ENCODE assay signal across 10 mouse cellular contexts in genomic region chr10:84685444-84686121, GRCm38 (mm10).
DNase-seq lines count a peak whose midpoint lies in the region; ATAC-seq and TF ChIP-seq lines count a peak whose summit lies in the region.
"Had no signal": no experiment of that assay in that cellular context is flagged by ENCODE, and none has a peak within 500 bp of the region (broad histone marks: within the 10 kb centered on the region; RNA-seq: fewer than 3 reads in every experiment).

No protein-coding gene starts in this region.

- H3K9me3 ChIP-seq in kidney, embryonic 16.5 days (ENCODE audit: low read length), result no peaks in the 10 kb centered on the region
- H3K9me3 ChIP-seq in embryonic facial prominence, embryonic 11.5 days (replicated peaks; ENCODE audit: control insufficient read depth, low read length), result no peaks in the 10 kb centered on the region
- H3K9me3 ChIP-seq in heart, postnatal 0 days (replicated peaks; ENCODE audit: control insufficient read depth, low read length), result no peaks in the 10 kb centered on the region
- H3K9me3 ChIP-seq in midbrain, postnatal 0 days (ENCODE audit: low read length), result no peaks in the 10 kb centered on the region
- H3K9me3 ChIP-seq: limb, embryonic 13.5 days had no signal

- H3K9ac ChIP-seq in kidney, embryonic 16.5 days (replicated peaks; ENCODE audit: low read length), result no peak overlapping the region
- H3K9ac ChIP-seq in embryonic facial prominence, embryonic 11.5 days (replicated peaks; ENCODE audit: low read length), result no peak overlapping the region
- no peak overlapping the region for H3K9ac ChIP-seq in heart, postnatal 0 days (replicated peaks; ENCODE audit: low read depth, low read length)
- H3K9ac ChIP-seq in midbrain, postnatal 0 days (replicated peaks; ENCODE audit: low read length, poor library complexity, severe bottlenecking), result no peak overlapping the region
- H3K9ac ChIP-seq: limb, embryonic 13.5 days had no signal

- H3K36me3 ChIP-seq in kidney, embryonic 16.5 days (ENCODE audit: insufficient read depth, low read length), result peaks cover 4% of the 10 kb centered on the region; the same call in 1 of the 2 replicates
- H3K36me3 ChIP-seq in embryonic facial prominence, embryonic 11.5 days (replicated peaks; ENCODE audit: control insufficient read depth, insufficient read depth, low read depth, low read length), result no peaks in the 10 kb centered on the region
- peaks cover 11% of the 10 kb centered on the region for H3K36me3 ChIP-seq in heart, postnatal 0 days (replicated peaks; ENCODE audit: control insufficient read depth, insufficient read depth, low read length)
- H3K36me3 ChIP-seq in midbrain, postnatal 0 days (ENCODE audit: insufficient read depth, low read length), result peaks cover 10% of the 10 kb centered on the region; the same call in 1 of the 2 replicates

- H3K4me1 ChIP-seq in kidney, embryonic 16.5 days (ENCODE audit: insufficient read depth, low read length), result no peaks in the 10 kb centered on the region
- H3K4me1 ChIP-seq in embryonic facial prominence, embryonic 11.5 days (ENCODE audit: control insufficient read depth, insufficient read depth, low read length), result no peaks in the 10 kb centered on the region
- peaks cover 15% of the 10 kb centered on the region; the same call in 1 of the 2 replicates for H3K4me1 ChIP-seq in heart, postnatal 0 days (ENCODE audit: control insufficient read depth, insufficient read depth)
- H3K4me1 ChIP-seq in midbrain, postnatal 0 days (ENCODE audit: insufficient read depth, low read length), result no peaks in the 10 kb centered on the region
- H3K4me1 ChIP-seq: limb, embryonic 13.5 days had no signal

- no peak for TF ChIP-seq EP300 in heart, postnatal 0 days (IDR thresholded peaks at IDR 0.05; ENCODE audit: low read depth)

- no peak for DNase-seq in kidney, adult 9 months
- DNase-seq in embryonic facial prominence, embryonic 11.5 days (ENCODE audit: low spot score), result peak; percentile 30
- no peak for DNase-seq in heart, postnatal 0 days (ENCODE audit: low spot score)
- peak; percentile 46 for DNase-seq in midbrain, postnatal 0 days (ENCODE audit: low spot score)
- no peak for DNase-seq in layer of hippocampus, postnatal 25 days (ENCODE audit: extremely low spot score in 1 of 2, low spot score in 1 of 2)
- no peak for DNase-seq in left cerebral cortex, adult 8-10 months (ENCODE audit: low spot score in 2 of 2)
- DNase-seq: cerebellum, adult 11 months had no signal

- H3K27ac ChIP-seq in kidney, embryonic 16.5 days (ENCODE audit: low read length), result peak overlapping the region; percentile 14
- no peak overlapping the region for H3K27ac ChIP-seq in embryonic facial prominence, embryonic 11.5 days (replicated peaks; ENCODE audit: low read depth, low read length)
- peak overlapping the region; percentile 68 for H3K27ac ChIP-seq in heart, postnatal 0 days (ENCODE audit: low read depth)
- H3K27ac ChIP-seq in midbrain, postnatal 0 days (ENCODE audit: low read depth, low read length), result no peak overlapping the region
- H3K27ac ChIP-seq: limb, embryonic 13.5 days; macrophage had no signal

- H3K4me3 ChIP-seq in kidney, embryonic 16.5 days (ENCODE audit: low read length), result no peak overlapping the region
- H3K4me3 ChIP-seq in embryonic facial prominence, embryonic 11.5 days (ENCODE audit: low read depth, low read length), result no peak overlapping the region
- H3K4me3 ChIP-seq in heart, postnatal 0 days (ENCODE audit: low read depth, low read length), result no peak overlapping the region
- no peak overlapping the region for H3K4me3 ChIP-seq in midbrain, postnatal 0 days (ENCODE audit: low read depth, low read length)
- H3K4me3 ChIP-seq: limb, embryonic 13.5 days had no signal

- TF ChIP-seq CTCF in heart, postnatal 0 days (IDR thresholded peaks at IDR 0.05; ENCODE audit: low read depth), result no peak
- no peak for TF ChIP-seq CTCF in midbrain, postnatal 0 days (IDR thresholded peaks at IDR 0.05)

- 65% methylated on average over 8 of the region's 8 CpGs for WGBS in kidney, embryonic 16.5 days
- WGBS in embryonic facial prominence, embryonic 11.5 days, result 42% methylated on average over 8 of the region's 8 CpGs
- WGBS in heart, postnatal 0 days, result 57% methylated on average over 8 of the region's 8 CpGs
- 22% methylated on average over 8 of the region's 8 CpGs for WGBS in midbrain, postnatal 0 days

- ATAC-seq in kidney, embryonic 16.5 days (ENCODE audit: low FRiP score, low TSS enrichment), result no peak
- no peak for ATAC-seq in embryonic facial prominence, embryonic 11.5 days (replicated peaks; ENCODE audit: insufficient number of reproducible peaks, low FRiP score, low TSS enrichment, low read depth)
- no peak for ATAC-seq in heart, postnatal 0 days (ENCODE audit: insufficient read depth, low read depth)
- no peak for ATAC-seq in midbrain, postnatal 0 days (ENCODE audit: low FRiP score)

- H3K27me3 ChIP-seq in kidney, embryonic 16.5 days (ENCODE audit: insufficient read depth, low read length), result no peaks in the 10 kb centered on the region
- H3K27me3 ChIP-seq in embryonic facial prominence, embryonic 11.5 days (ENCODE audit: control insufficient read depth, insufficient read depth, low read length), result no peaks in the 10 kb centered on the region
- H3K27me3 ChIP-seq in heart, postnatal 0 days (ENCODE audit: control insufficient read depth, insufficient read depth, low read length), result no peaks in the 10 kb centered on the region
- H3K27me3 ChIP-seq in midbrain, postnatal 0 days (ENCODE audit: insufficient read depth, low read length), result no peaks in the 10 kb centered on the region; the same call in 1 of the 2 replicates
- H3K27me3 ChIP-seq: limb, embryonic 13.5 days had no signal

- H3K4me2 ChIP-seq in kidney, embryonic 16.5 days (replicated peaks; ENCODE audit: low read depth, low read length), result no peak overlapping the region
- no peak overlapping the region for H3K4me2 ChIP-seq in embryonic facial prominence, embryonic 11.5 days (ENCODE audit: low read depth, low read length)
- H3K4me2 ChIP-seq in heart, postnatal 0 days (ENCODE audit: low read depth, low read length), result peak overlapping the region; percentile 8; the same call in 1 of the 2 replicates
- no peak overlapping the region for H3K4me2 ChIP-seq in midbrain, postnatal 0 days (ENCODE audit: low read depth, low read length, poor library complexity, severe bottlenecking)
- H3K4me2 ChIP-seq: limb, embryonic 13.5 days had no signal

Comparison
In these comparisons a context has a peak if more than half of its experiments do, and no peak if none do; other contexts are left out.
1. H3K27ac ChIP-seq: peak in kidney, embryonic 16.5 days (single experiment) and heart, postnatal 0 days (single experiment); none in embryonic facial prominence, embryonic 11.5 days (single experiment) and midbrain, postnatal 0 days (single experiment).
2. DNase-seq: peak in embryonic facial prominence, embryonic 11.5 days (single experiment) and midbrain, postnatal 0 days (single experiment); none in kidney, adult 9 months (single experiment), heart, postnatal 0 days (single experiment), layer of hippocampus, postnatal 25 days (0 of 2) and left cerebral cortex, adult 8-10 months (0 of 2).